Mouse (Mus musculus) liver, embryonic 15.5 days (tissue): Measurements from ENCODE around the gene Evi5. TPM values are rescaled to one million over a fixed set of nuclear protein-coding genes. Genes with fewer than 3 reads are reported as not detected.
A peak's percentile ranks its signal among the peaks of the same experiment; 100 is the strongest.

ENCODE experiments used
- ATAC-seq: fragments of 200-750 bp; cut with Nextera tagmentation; 2 replicates; pipeline ENCODE4 v1.8.0; 2017; ENCODE audit warnings: moderate number of reproducible peaks, mild to moderate bottlenecking, moderate library complexity; ENCODE audit not compliant: insufficient read depth
- H3K27ac ChIP-seq: fragments of 300-500 bp; sonication (generic); replicated peaks from 2 replicates; pipeline ENCODE4 v1.5.1; 2015; ENCODE audit warnings: mild to moderate bottlenecking, inconsistent platforms
- H3K27me3 ChIP-seq: fragments of 300-500 bp; sonication (generic); 2 replicates; pipeline ENCODE4 v1.6.1; 2015; ENCODE audit warnings: mild to moderate bottlenecking, inconsistent platforms
- H3K36me3 ChIP-seq: fragments of 300-500 bp; sonication (generic); replicated peaks from 2 replicates; pipeline ENCODE4 v1.6.1; 2015; ENCODE audit warnings: moderate library complexity, mild to moderate bottlenecking, inconsistent platforms
- H3K4me1 ChIP-seq: fragments of 300-500 bp; sonication (generic); replicated peaks from 2 replicates; pipeline ENCODE4 v1.6.1; 2015; ENCODE audit warnings: inconsistent platforms
- H3K4me2 ChIP-seq: fragments of 300-500 bp; sonication (generic); 2 replicates; pipeline ENCODE4 v1.6.1; 2015; ENCODE audit warnings: moderate library complexity, mild to moderate bottlenecking, inconsistent platforms
- H3K4me3 ChIP-seq: fragments of 300-500 bp; sonication (generic); replicated peaks from 2 replicates; pipeline ENCODE4 v1.5.1; 2015; ENCODE audit warnings: mild to moderate bottlenecking, inconsistent platforms
- H3K9ac ChIP-seq: fragments of 300-500 bp; sonication (generic); 2 replicates; pipeline ENCODE4 v1.6.1; 2015; ENCODE audit warnings: moderate library complexity, mild to moderate bottlenecking, inconsistent platforms
- H3K9me3 ChIP-seq: fragments of 300-500 bp; sonication (generic); replicated peaks from 2 replicates; pipeline ENCODE4 v1.6.1; 2016; ENCODE audit warnings: inconsistent platforms
- WGBS: fragments of 180-500 bp; shearing (Covaris S2); methylation state at CpG from one replicate; pipeline ENCODE4 v1.1.7; 2015; ENCODE audit warnings: mixed read lengths; ENCODE audit not compliant: insufficient replicate concordance; 5-methylcytosine and 5-hydroxymethylcytosine counted together
- polyA plus RNA-seq: library from polyadenylated mRNA; unstranded; fragments of >200 nt; fragmentation: Nextera tagmentation; extraction: Ambion mirVana; gene quantifications from 2 replicates; pipeline ENCODE4 v1.2.1, GENCODE M21; 2015

Evi5 gene
- polyA plus RNA-seq, 1 experiment from 2014 or later, result 54.3 TPM

- Histone ChIP-seq H3K4me2 (peak overlapping the region; percentile 7; the same call in 1 of the 2 replicates), H3K4me3 (no peak overlapping the region), H3K9ac (no peak overlapping the region), H3K4me1 (peaks cover 18% of the 10 kb centered on the region), H3K27ac (peak overlapping the region; percentile 29; the same call in 1 of the 2 replicates), H3K36me3 (peaks cover 65% of the 10 kb centered on the region), H3K9me3 (no peaks in the 10 kb centered on the region), H3K27me3 (no peaks in the 10 kb centered on the region)
- 15% methylated on average over 9 of the region's 9 CpGs for WGBS
- no peak for ATAC-seq
These were observed 125.5 kb downstream of the Evi5 start for GRCm38 (mm10) chr5:107749229-107749916.

GRCm38 (mm10) chr5:107739023-107739422, 135.9 kb downstream of the Evi5 start:
- H3K27me3 ChIP-seq, result no peaks in the 10 kb centered on the region
- WGBS, result 87% methylated on average over 5 of the region's 5 CpGs
- H3K9me3 ChIP-seq, result no peaks in the 10 kb centered on the region
- ATAC-seq, result no peak
- H3K4me2 ChIP-seq, result no peak overlapping the region
- no peak overlapping the region for H3K4me3 ChIP-seq
- H3K36me3 ChIP-seq, result peaks cover 24% of the 10 kb centered on the region
- no peak overlapping the region for H3K9ac ChIP-seq
- no peak overlapping the region for H3K27ac ChIP-seq
- no peaks in the 10 kb centered on the region for H3K4me1 ChIP-seq

GRCm38 (mm10) chr5:107738296-107738695, 136.6 kb downstream of the Evi5 start:
- H3K27ac ChIP-seq, result no peak overlapping the region

GRCm38 (mm10) chr5:107736171-107736570, 138.7 kb downstream of the Evi5 start:
- Histone ChIP-seq H3K9ac (no peak overlapping the region), H3K27me3 (peaks cover 14% of the 10 kb centered on the region), H3K4me3 (no peak overlapping the region), H3K9me3 (no peaks in the 10 kb centered on the region), H3K4me2 (no peak overlapping the region), H3K36me3 (no peaks in the 10 kb centered on the region), H3K27ac (no peak overlapping the region), H3K4me1 (no peaks in the 10 kb centered on the region)
- 44% methylated on average over 5 of the region's 5 CpGs for WGBS
- ATAC-seq, result no peak

More at GRCm38 (mm10) chr5:107738296-107738695, 136.6 kb downstream of the Evi5 start:
- Histone ChIP-seq H3K9me3 (no peaks in the 10 kb centered on the region), H3K4me2 (no peak overlapping the region), H3K9ac (no peak overlapping the region), H3K27me3 (peaks cover 5% of the 10 kb centered on the region; the same call in 1 of the 2 replicates), H3K36me3 (peaks cover 17% of the 10 kb centered on the region), H3K4me3 (no peak overlapping the region), H3K4me1 (no peaks in the 10 kb centered on the region)
- WGBS, result 75% methylated on average over 3 of the region's 3 CpGs
- no peak for ATAC-seq

DNA sequence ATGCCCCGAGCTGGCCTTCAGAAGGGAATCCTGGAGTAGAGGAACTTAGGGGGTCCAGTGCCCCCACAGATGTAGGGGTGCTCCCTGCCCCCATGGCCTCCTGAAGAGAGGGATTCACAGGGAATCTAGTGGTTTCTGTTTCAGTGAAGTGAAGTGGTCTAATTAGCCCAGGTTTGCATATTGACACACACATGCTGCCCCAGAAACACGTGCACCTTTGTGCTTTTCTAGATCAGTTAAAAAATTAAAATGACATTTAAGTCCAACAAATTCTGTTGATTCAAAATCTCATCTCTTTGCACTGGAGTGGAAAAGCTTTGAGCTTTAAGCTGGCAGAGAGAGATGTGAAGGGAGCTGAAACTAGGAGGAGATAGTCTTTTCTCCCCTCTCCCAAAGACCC, 143.1 kb downstream of the Evi5 start:
- no peak for ATAC-seq
- Histone ChIP-seq H3K27ac (no peak overlapping the region), H3K27me3 (peaks cover 53% of the 10 kb centered on the region)

DNA sequence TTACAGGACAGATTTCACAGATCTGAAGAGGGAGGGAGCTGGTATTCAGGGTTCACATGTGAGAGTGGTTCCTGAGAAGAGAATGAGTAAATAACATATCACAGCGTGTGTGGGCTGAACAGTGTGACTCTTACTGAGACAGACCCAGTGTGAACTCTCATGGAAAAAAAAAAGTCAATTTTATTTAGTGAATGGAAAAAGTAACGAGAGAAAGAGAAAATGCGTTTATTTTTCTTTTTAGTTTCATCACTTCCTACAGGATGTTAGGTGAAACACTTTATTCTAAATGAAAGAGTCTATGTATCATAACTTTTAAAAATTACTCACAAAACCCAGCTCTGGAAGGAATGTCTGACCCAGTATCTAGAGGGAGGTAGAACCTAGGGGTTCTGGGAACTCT, 143.5 kb downstream of the Evi5 start:
- no peaks in the 10 kb centered on the region for H3K36me3 ChIP-seq
- WGBS, result 54% methylated on average over 3 of the region's 3 CpGs
- no peak for ATAC-seq
- no peak overlapping the region for H3K4me2 ChIP-seq
- H3K4me1 ChIP-seq, result no peaks in the 10 kb centered on the region
- no peak overlapping the region for H3K27ac ChIP-seq
- H3K4me3 ChIP-seq, result no peak overlapping the region
- no peak overlapping the region for H3K9ac ChIP-seq
- H3K27me3 ChIP-seq, result peaks cover 57% of the 10 kb centered on the region
- no peaks in the 10 kb centered on the region for H3K9me3 ChIP-seq

More for the DNA sequence above, 143.1 kb downstream of the Evi5 start:
- no peaks in the 10 kb centered on the region for H3K9me3 ChIP-seq
- 46% methylated on average over 2 of the region's 2 CpGs for WGBS
- no peak overlapping the region for H3K4me3 ChIP-seq
- H3K9ac ChIP-seq, result no peak overlapping the region
- no peaks in the 10 kb centered on the region for H3K36me3 ChIP-seq
- H3K4me2 ChIP-seq, result no peak overlapping the region
- no peaks in the 10 kb centered on the region for H3K4me1 ChIP-seq

DNA sequence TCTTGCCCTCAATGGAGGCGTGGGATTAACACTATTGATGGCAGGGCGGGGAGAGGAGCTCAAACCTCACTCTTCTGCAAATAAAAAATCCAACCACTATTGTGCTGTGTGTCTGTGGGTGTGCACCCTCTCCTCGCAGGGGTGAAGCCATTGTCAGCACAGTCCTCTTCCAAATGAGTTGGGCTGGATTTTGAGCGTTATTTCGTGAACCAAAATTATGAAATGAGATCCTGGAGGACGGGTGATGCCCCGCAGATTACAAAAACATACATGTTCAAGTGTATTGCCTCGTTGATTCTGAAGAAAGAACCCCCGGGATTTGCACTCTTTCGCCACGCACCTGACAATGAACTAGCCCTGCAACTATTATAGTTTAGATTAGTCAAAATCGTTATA, 147.9 kb downstream of the Evi5 start:
- H3K27me3 ChIP-seq, result peaks cover 93% of the 10 kb centered on the region
- WGBS, result 25% methylated on average over 12 of the region's 12 CpGs
- peak overlapping the region; percentile 42 for H3K4me3 ChIP-seq

DNA sequence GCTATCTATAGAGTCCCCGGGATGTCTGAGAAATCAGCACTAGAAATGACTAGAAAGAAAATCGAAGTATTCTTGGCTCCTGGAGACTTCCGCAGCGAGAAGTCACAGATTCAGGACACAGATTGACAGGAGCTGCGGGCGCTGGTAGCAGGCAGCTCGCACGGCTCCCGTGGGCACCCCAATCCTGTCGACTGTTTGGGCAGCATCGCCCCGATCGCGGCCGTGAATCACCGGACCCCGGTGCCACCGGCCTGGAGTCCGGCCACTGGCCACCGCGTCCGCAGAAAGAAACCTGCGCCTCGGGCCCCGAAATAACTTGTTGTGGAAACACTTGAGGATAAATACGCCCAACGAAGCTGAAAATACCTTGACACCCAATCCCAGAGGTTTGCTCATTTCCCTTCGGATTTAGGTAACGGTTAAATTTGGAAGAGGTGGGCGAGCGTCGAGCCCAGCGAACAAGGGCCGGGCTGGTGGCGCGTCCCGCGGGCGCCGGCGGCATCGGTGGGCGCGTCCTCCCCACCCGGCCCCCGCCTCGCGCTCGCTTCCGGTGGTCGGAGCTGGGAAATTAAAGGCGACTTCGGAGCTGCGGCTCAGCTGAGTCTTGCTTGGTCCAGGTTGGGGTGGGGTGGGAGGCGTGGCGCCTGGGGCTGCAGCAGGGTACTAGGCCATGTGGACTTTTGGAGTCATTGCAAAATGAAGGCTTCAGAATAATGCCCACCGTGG, 148.5 kb downstream of the Evi5 start:
- Histone ChIP-seq H3K9me3 (no peaks in the 10 kb centered on the region), H3K4me2 (peak overlapping the region; percentile 60), H3K9ac (no peak overlapping the region), H3K4me1 (peaks cover 37% of the 10 kb centered on the region), H3K4me3 (peak overlapping the region; percentile 42), H3K36me3 (no peaks in the 10 kb centered on the region), H3K27ac (no peak overlapping the region), H3K27me3 (peaks cover 94% of the 10 kb centered on the region)
- no peak for ATAC-seq
- 1% methylated on average over 57 of the region's 57 CpGs for WGBS

More for the DNA sequence above, 147.9 kb downstream of the Evi5 start:
- Histone ChIP-seq H3K4me2 (peak overlapping the region; percentile 60), H3K36me3 (no peaks in the 10 kb centered on the region), H3K9ac (no peak overlapping the region), H3K9me3 (no peaks in the 10 kb centered on the region), H3K4me1 (peaks cover 32% of the 10 kb centered on the region), H3K27ac (no peak overlapping the region)
- ATAC-seq, result no peak

- H3K4me2 ChIP-seq, result peak within 1 kb of the TSS; percentile 60
- H3K9me3 ChIP-seq, result no peaks in the 10 kb centered on the region
- peaks cover 95% of the 10 kb centered on the region for H3K27me3 ChIP-seq
- peak within 1 kb of the TSS; percentile 42 for H3K4me3 ChIP-seq
- no peaks in the 10 kb centered on the region for H3K36me3 ChIP-seq
- WGBS, result under 1% methylated on average over 41 of the region's 41 CpGs
- H3K27ac ChIP-seq, result peak within 1 kb of the TSS; percentile 29; the same call in 1 of the 2 replicates
- no peak for ATAC-seq
- peaks cover 44% of the 10 kb centered on the region for H3K4me1 ChIP-seq
- H3K9ac ChIP-seq, result 0 out of 2 replicates have a peak within 1 kb of the TSS, but pooled peaks have one; percentile 18
These were observed 149.3 kb downstream of the Evi5 start, which contains the start of gene Gfi1 for GRCm38 (mm10) chr5:107725435-107726261. TSS of gene Gfi1 (minus strand) at chr5:107726036.

DNA sequence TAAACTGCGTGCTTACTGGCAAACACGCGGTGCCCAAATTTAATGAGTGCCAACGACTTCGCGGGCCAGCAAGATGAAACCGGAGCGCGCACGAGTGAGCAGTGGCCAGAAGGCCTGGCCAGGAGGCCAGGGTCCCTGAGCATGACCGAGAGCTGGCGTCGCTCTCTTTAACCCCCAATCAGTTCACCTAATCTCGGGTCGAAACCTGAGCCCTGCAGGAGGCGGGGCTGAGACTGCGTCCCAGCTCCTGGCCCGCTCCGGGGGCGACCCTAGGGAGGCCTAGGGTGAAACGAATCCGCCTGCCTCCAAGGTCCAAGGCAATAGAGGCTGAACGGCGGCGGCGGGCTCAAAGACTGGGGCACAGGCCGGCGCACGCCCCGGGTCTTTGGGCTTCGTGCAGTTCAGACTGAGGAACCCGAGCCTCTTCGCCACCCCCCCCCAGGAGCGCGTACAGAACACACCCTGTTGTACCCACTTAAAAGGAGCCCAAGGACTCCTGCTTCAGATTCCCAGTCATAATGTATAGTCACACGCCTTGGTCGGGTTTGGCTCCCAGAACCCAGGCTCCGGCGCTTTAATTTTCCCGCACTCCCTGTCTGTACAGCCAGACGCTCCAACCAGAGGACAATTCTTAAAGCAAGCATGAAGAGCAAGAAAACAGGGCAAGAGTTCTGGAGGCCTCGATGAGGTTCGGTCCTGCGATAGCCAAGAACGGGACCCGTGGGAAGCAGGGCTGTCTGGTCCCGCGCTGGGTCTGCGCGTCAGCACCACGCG, 150.1 kb downstream of the Evi5 start:
- Histone ChIP-seq H3K9ac (0 out of 2 replicates have a peak overlapping the region, but pooled peaks have one; percentile 18), H3K4me2 (peak overlapping the region; percentile 60), H3K4me3 (peak overlapping the region; percentile 42), H3K4me1 (peaks cover 45% of the 10 kb centered on the region), H3K27ac (no peak overlapping the region; the same call in 1 of the 2 replicates), H3K27me3 (peaks cover 95% of the 10 kb centered on the region), H3K36me3 (no peaks in the 10 kb centered on the region), H3K9me3 (no peaks in the 10 kb centered on the region)
- ATAC-seq, result 0 out of 2 replicates have a peak, but pooled peaks have one; percentile 10
- WGBS, result under 1% methylated on average over 52 of the region's 52 CpGs
